ENCODE assay signal across 19 mouse cellular contexts in the genomic region with DNA sequence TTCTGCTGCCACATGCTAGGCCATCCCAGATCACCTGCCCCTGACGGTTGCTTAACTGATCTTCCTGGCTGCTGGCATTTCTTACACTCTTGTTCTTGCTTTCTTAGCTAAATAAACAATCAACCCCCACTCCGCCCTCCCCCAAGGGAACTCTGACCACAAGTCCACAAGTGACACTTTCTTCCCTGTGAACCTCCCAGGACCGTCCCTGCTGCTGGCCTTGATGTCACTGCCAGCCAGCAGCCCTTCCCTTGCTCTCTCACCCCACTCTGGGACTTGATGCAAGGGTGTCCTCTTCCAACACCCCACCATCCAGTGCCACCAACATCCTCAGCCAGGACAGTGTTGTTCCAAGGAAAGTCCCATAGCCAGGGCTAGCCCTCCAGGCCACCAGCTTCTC. TPM values are rescaled to one million over a fixed set of nuclear protein-coding genes. Genes with fewer than 3 reads are reported as not detected.
DNase-seq lines count a peak whose midpoint lies in the region; ATAC-seq and TF ChIP-seq lines count a peak whose summit lies in the region.
"Had no signal": no experiment of that assay in that cellular context is flagged by ENCODE, and none has a peak within 500 bp of the region (broad histone marks: within the 10 kb centered on the region; RNA-seq: fewer than 3 reads in every experiment).

No protein-coding gene starts in this region.

- 0 out of 2 replicates have a peak, but pooled peaks have one; percentile 11 for ATAC-seq in intestine, embryonic 16.5 days
- no peak for ATAC-seq in intestine, embryonic 15.5 days
- ATAC-seq: Patski had no signal

- no peaks in the 10 kb centered on the region for H3K9me3 ChIP-seq in intestine, embryonic 16.5 days (ENCODE audit: control insufficient read depth, low read length)
- no peaks in the 10 kb centered on the region for H3K9me3 ChIP-seq in intestine, embryonic 15.5 days
- H3K9me3 ChIP-seq: heart, embryonic 13.5 days; liver, embryonic 15.5 days had no signal

- no peak for DNase-seq in layer of hippocampus, adult 2 months (ENCODE audit: low spot score in 2 of 2)
- no peak for DNase-seq in layer of hippocampus, postnatal 10 days (ENCODE audit: low spot score in 2 of 2)
- peak; percentile 76 for DNase-seq in 3134 (ENCODE audit: extremely low read depth, insufficient read length, low spot score)
- DNase-seq in Muller cell, postnatal 12 days (ENCODE audit: inconsistent ontology term), result peak; percentile 30
- no peak for DNase-seq in left cerebral cortex, postnatal 14 days (ENCODE audit: low spot score in 2 of 2)
- DNase-seq: adrenal gland, postnatal 25 days; cerebellum, adult 11 months; cerebellum, postnatal 10 days; layer of hippocampus, adult 9-11 months; thymus, adult 2 months had no signal

- TF ChIP-seq CTCF in layer of hippocampus, adult 2 months (conservative IDR thresholded peaks at IDR 0.05), result no peak

- H3K4me2 ChIP-seq in intestine, embryonic 16.5 days (ENCODE audit: low read depth, low read length), result no peak overlapping the region
- no peak overlapping the region for H3K4me2 ChIP-seq in intestine, embryonic 15.5 days (replicated peaks)
- H3K4me2 ChIP-seq: heart, embryonic 13.5 days; hindbrain, embryonic 14.5 days; liver, embryonic 15.5 days had no signal

- H3K4me1 ChIP-seq in intestine, embryonic 16.5 days (ENCODE audit: control insufficient read depth, insufficient read depth, low read length), result peaks cover 77% of the 10 kb centered on the region
- H3K4me1 ChIP-seq in intestine, embryonic 15.5 days (replicated peaks), result peaks cover 52% of the 10 kb centered on the region

- WGBS in intestine, embryonic 16.5 days, result 43% methylated on average over 3 of the region's 3 CpGs
- WGBS in intestine, embryonic 15.5 days, result 38% methylated on average over 3 of the region's 3 CpGs

- intact Hi-C loops in left cerebral cortex, postnatal 14 days (cut with DNase I), result no loop called here

- peaks cover 28% of the 10 kb centered on the region for H3K36me3 ChIP-seq in intestine, embryonic 16.5 days (ENCODE audit: control insufficient read depth, insufficient read depth, low read length)
- peaks cover 30% of the 10 kb centered on the region for H3K36me3 ChIP-seq in intestine, embryonic 15.5 days

- peak overlapping the region; percentile 28; the same call in 1 of the 2 replicates for H3K27ac ChIP-seq in intestine, embryonic 16.5 days (ENCODE audit: low read length)
- no peak overlapping the region for H3K27ac ChIP-seq in intestine, embryonic 15.5 days
- peak overlapping the region; percentile 28; the same call in 1 of the 2 replicates for H3K27ac ChIP-seq in layer of hippocampus, adult 2 months
- H3K27ac ChIP-seq: heart, embryonic 13.5 days; hindbrain, embryonic 14.5 days; liver, embryonic 15.5 days had no signal

- H3K9ac ChIP-seq in intestine, embryonic 16.5 days (ENCODE audit: low read depth, low read length), result peak overlapping the region; percentile 32; the same call in 1 of the 2 replicates
- H3K9ac ChIP-seq in intestine, embryonic 15.5 days, result no peak overlapping the region
- H3K9ac ChIP-seq: hindbrain, embryonic 14.5 days; liver, embryonic 15.5 days had no signal

- H3K4me3 ChIP-seq in intestine, embryonic 16.5 days (ENCODE audit: low read length), result no peak overlapping the region
- no peak overlapping the region for H3K4me3 ChIP-seq in intestine, embryonic 15.5 days (replicated peaks)
- H3K4me3 ChIP-seq in layer of hippocampus, adult 2 months, result no peak overlapping the region
- H3K4me3 ChIP-seq: heart, embryonic 13.5 days; liver, embryonic 15.5 days had no signal

- H3K27me3 ChIP-seq in intestine, embryonic 16.5 days (replicated peaks; ENCODE audit: control insufficient read depth, insufficient read depth, low read length), result no peaks in the 10 kb centered on the region
- H3K27me3 ChIP-seq in intestine, embryonic 15.5 days (replicated peaks), result no peaks in the 10 kb centered on the region
- H3K27me3 ChIP-seq: heart, embryonic 13.5 days; liver, embryonic 15.5 days; Patski had no signal

RNA-seq across cellular contexts. Expression of a gene that starts 20.8 kb away (rescaled TPM):
- polyA plus RNA-seq in intestine, embryonic 16.5 days (2015; fragmentation: Nextera tagmentation; extraction: Ambion mirVana), result 59.0 and 60.3 TPM in 2 replicates
- 54.4 and 57.8 TPM in 2 replicates for polyA plus RNA-seq in intestine, embryonic 15.5 days (2015; fragmentation: Nextera tagmentation; extraction: Ambion mirVana)
- 10 to 100 TPM; 30.5 to 35.2 TPM for total RNA-seq in layer of hippocampus, adult 2 months (2021)
- total RNA-seq in layer of hippocampus, postnatal 10 days (2021), result 10 to 100 TPM; 43.2 to 47.6 TPM
- 10 to 100 TPM; 35.4 to 43.3 TPM for total RNA-seq in left cerebral cortex, postnatal 14 days (2021)

RNA-seq across cellular contexts. Expression of a gene that starts 21.1 kb away (rescaled TPM):
- 0.12 and 0.33 TPM in 2 replicates for polyA plus RNA-seq in intestine, embryonic 16.5 days (2015; fragmentation: Nextera tagmentation; extraction: Ambion mirVana)
- polyA plus RNA-seq in intestine, embryonic 15.5 days (2015; fragmentation: Nextera tagmentation; extraction: Ambion mirVana), result 0.18 TPM in 1 of 2 replicates, not detected in the other
- total RNA-seq in layer of hippocampus, adult 2 months (2021), result not detected
- total RNA-seq in layer of hippocampus, postnatal 10 days (2021), result not detected
- under 1 TPM in 1 of 2 experiments, not detected in 1; 0.33 TPM for total RNA-seq in left cerebral cortex, postnatal 14 days (2021)
- total RNA-seq: gastrocnemius, adult 18-20 months; granulocyte monocyte progenitor cell, adult 5-6 weeks; heart, postnatal 25 days had no signal
- polyA plus RNA-seq: liver, embryonic 15.5 days had no signal

RNA-seq across cellular contexts. Expression of a gene that starts 46.7 kb away (rescaled TPM):
- polyA plus RNA-seq in intestine, embryonic 16.5 days (2015; fragmentation: Nextera tagmentation; extraction: Ambion mirVana), result 13.8 and 14.5 TPM in 2 replicates
- 14.6 and 17.8 TPM in 2 replicates for polyA plus RNA-seq in intestine, embryonic 15.5 days (2015; fragmentation: Nextera tagmentation; extraction: Ambion mirVana)
- total RNA-seq in layer of hippocampus, adult 2 months (2021), result 10 to 100 TPM; 13.2 to 16.2 TPM
- 10 to 100 TPM; 13.3 to 15.4 TPM for total RNA-seq in layer of hippocampus, postnatal 10 days (2021)
- 10 to 100 TPM; 12.1 to 12.8 TPM for total RNA-seq in left cerebral cortex, postnatal 14 days (2021)

RNA-seq across cellular contexts. Expression of a gene that starts 46.9 kb away (rescaled TPM):
- 40.5 and 41.7 TPM in 2 replicates for polyA plus RNA-seq in intestine, embryonic 16.5 days (2015; fragmentation: Nextera tagmentation; extraction: Ambion mirVana)
- 42.6 and 46.0 TPM in 2 replicates for polyA plus RNA-seq in intestine, embryonic 15.5 days (2015; fragmentation: Nextera tagmentation; extraction: Ambion mirVana)
- 10 to 100 TPM; 26.4 to 29.1 TPM for total RNA-seq in layer of hippocampus, adult 2 months (2021)
- total RNA-seq in layer of hippocampus, postnatal 10 days (2021), result 10 to 100 TPM; 22.6 to 24.9 TPM
- 10 to 100 TPM; 22.2 to 26.4 TPM for total RNA-seq in left cerebral cortex, postnatal 14 days (2021)

Comparison
In these comparisons a context has a peak if more than half of its experiments do, and no peak if none do; other contexts are left out.
1. DNase-seq: peak in 3134 (single experiment) and Muller cell, postnatal 12 days (single experiment); none in layer of hippocampus, adult 2 months (0 of 2), layer of hippocampus, postnatal 10 days (0 of 2) and left cerebral cortex, postnatal 14 days (0 of 2).